Mouse (Mus musculus) brain, embryonic 14.5 days (tissue): ENCODE data around the gene Scn5a.

Experiments used
- CTCF ChIP-seq: fragments of 200-500 bp; IDR thresholded peaks from 2 replicates; pipeline ENCODE4 v1.5.1; 2012; ENCODE audit warnings: inconsistent platforms, mild to moderate bottlenecking, moderate library complexity, borderline replicate concordance; ENCODE audit not compliant: insufficient read depth, insufficient read length; ENCODE audit errors: extremely low read depth
- POLR2A ChIP-seq: fragments of 200-500 bp; IDR thresholded peaks from 2 replicates; pipeline ENCODE4 v1.6.1; 2012; ENCODE audit warnings: mild to moderate bottlenecking, inconsistent platforms, borderline replicate concordance; ENCODE audit not compliant: poor library complexity, insufficient read depth, insufficient read length, severe bottlenecking; ENCODE audit errors: extremely low read depth

DNA sequence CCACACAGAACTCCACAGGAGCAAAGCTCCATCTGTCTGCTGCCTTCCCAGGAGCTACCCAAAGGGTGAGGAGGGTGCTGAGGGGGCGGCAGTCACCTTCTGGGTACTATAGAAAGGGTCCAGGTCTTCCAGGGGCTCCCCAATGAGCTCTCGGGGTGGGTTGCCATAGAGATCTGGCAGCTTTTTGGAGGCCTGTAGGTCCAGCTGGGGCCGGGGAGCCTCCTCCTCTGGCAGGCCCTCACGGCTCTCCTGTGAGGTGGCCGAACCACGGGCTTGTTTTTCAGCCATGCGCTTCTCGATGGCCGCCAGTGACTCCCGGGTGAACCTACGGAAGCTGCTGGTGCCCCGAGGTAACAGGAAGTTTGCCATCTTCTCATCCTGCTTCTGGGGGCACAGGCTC is 16.6 kb downstream of the Scn5a start:
- TF ChIP-seq CTCF: no peak
- TF ChIP-seq POLR2A: no peak
